Mouse (Mus musculus) induced T-regulatory cell, adult 2 months (primary cell): Measurements from ENCODE around the gene 1700037C18Rik.
"Not testable (repeated sequence)": the region's sequence is repeated elsewhere in the genome, so short reads cannot be mapped to it uniquely, and the experiment has no call there.

Experiments used
- DNase-seq: peaks from one replicate; pipeline ENCODE4 v3.0.0-alpha.2; 2012; ENCODE audit warnings: low read depth

Gene 1700037C18Rik

GRCm38 (mm10) chr16:3872216-3873047, 36.1 kb downstream of the 1700037C18Rik start, which contains the start of gene Naa60:
Gene Naa60 (plus strand): TSS chr16:3872375.
- DNase-seq: peak; percentile 92

GRCm38 (mm10) chr16:3871815-3872214, 36.7 kb downstream of the 1700037C18Rik start:
- DNase-seq: no peak

GRCm38 (mm10) chr16:3859254-3859653, 49.2 kb downstream of the 1700037C18Rik start:
- no peak for DNase-seq

- DNase-seq: no peak
Observed at GRCm38 (mm10) chr16:3855776-3856175, 52.7 kb downstream of the 1700037C18Rik start.

GRCm38 (mm10) chr16:3854437-3855182, 53.9 kb downstream of the 1700037C18Rik start:
- DNase-seq: no peak

- DNase-seq: no peak
Observed at GRCm38 (mm10) chr16:3852586-3852985, 55.9 kb downstream of the 1700037C18Rik start.

GRCm38 (mm10) chr16:3851301-3851700, 57.2 kb downstream of the 1700037C18Rik start:
- DNase-seq: not testable (repeated sequence)

- DNase-seq: peak; percentile 49
Observed at GRCm38 (mm10) chr16:3848416-3848815, 60.1 kb downstream of the 1700037C18Rik start.

GRCm38 (mm10) chr16:3847871-3848270, 60.6 kb downstream of the 1700037C18Rik start:
- peak; percentile 28 for DNase-seq

- DNase-seq: peak; percentile 96
Observed at GRCm38 (mm10) chr16:3846711-3847518, 61.6 kb downstream of the 1700037C18Rik start, which contains the start of gene Zfp174. Gene Zfp174 (plus strand): TSS chr16:3847268.
